Mouse (Mus musculus) CH12.LX (cell line): ENCODE data around the gene Ceacam15. TPM values are rescaled to one million over a fixed set of nuclear protein-coding genes. Genes with fewer than 3 reads are reported as not detected.
A peak's percentile ranks its signal among the peaks of the same experiment; 100 is the strongest.

Source experiments
- DNase-seq: peaks from one replicate; pipeline ENCODE4 v3.0.0-alpha.2; 2013; ENCODE audit errors: extremely low read depth
- H3K27ac ChIP-seq: 2 replicates; pipeline ENCODE4 v1.5.1; 2012; ENCODE audit warnings: low read depth, mild to moderate bottlenecking, control low read depth, moderate library complexity; ENCODE audit not compliant: insufficient read depth
- H3K27me3 ChIP-seq: replicated peaks from 2 replicates; pipeline ENCODE3; 2012; ENCODE audit warnings: inconsistent platforms
- H3K36me3 ChIP-seq, 2 experiments: replicated peaks in 1 of 2; 2 replicates each; pipeline versions ENCODE3 to v1.6.1; 2012; ENCODE audit warnings: inconsistent platforms in 1 of 2, low read length in 1 of 2, mild to moderate bottlenecking in 1 of 2, mixed read lengths in 1 of 2, moderate library complexity in 1 of 2; ENCODE audit not compliant: control insufficient read depth in 1 of 2, insufficient read depth in 1 of 2
- H3K4me1 ChIP-seq, 2 experiments: 2 replicates each; pipeline ENCODE4 v1.6.1; 2012; ENCODE audit warnings: inconsistent platforms in 1 of 2, moderate library complexity in 1 of 2; ENCODE audit not compliant: insufficient read depth in 2 of 2, control insufficient read depth in 1 of 2
- H3K4me2 ChIP-seq: 2 replicates; pipeline ENCODE4 v1.6.1; 2012; ENCODE audit warnings: low read depth, mild to moderate bottlenecking, control low read depth; ENCODE audit not compliant: poor library complexity, insufficient read depth, severe bottlenecking
- H3K4me3 ChIP-seq, 3 experiments: fragments of 150-350 bp in 1 of 3; sonication (generic) in 1 of 3; replicated peaks in 1 of 3; 2 replicates each; pipeline versions ENCODE3 to v1.5.1; 2011 to 2012; ENCODE audit warnings: low read depth in 2 of 3, low read length in 2 of 3, mild to moderate bottlenecking in 2 of 3, moderate library complexity in 2 of 3, control low read depth in 1 of 3, improper control_type of control experiment in 1 of 3, inconsistent platforms in 1 of 3, mixed read lengths in 1 of 3; ENCODE audit not compliant: poor library complexity in 1 of 3
- H3K79me2 ChIP-seq: replicated peaks from 2 replicates; pipeline ENCODE4 v1.6.1; 2012; ENCODE audit warnings: mild to moderate bottlenecking, moderate library complexity; ENCODE audit not compliant: control insufficient read depth, poor library complexity, insufficient read depth, severe bottlenecking; ENCODE audit errors: extremely low read depth
- H3K9ac ChIP-seq: 2 replicates; pipeline ENCODE4 v1.6.1; 2012; ENCODE audit warnings: low read depth, mild to moderate bottlenecking, control low read depth, moderate library complexity; ENCODE audit not compliant: insufficient read depth
- H3K9me3 ChIP-seq: replicated peaks from 2 replicates; pipeline ENCODE3; 2012; ENCODE audit warnings: low read length, inconsistent platforms, mixed read lengths
- CHD1 ChIP-seq: IDR thresholded peaks from 2 replicates; pipeline ENCODE4 v1.6.1; 2012; ENCODE audit warnings: low read depth, low read length, improper control_type of control experiment, inconsistent platforms
- CHD2 ChIP-seq: IDR thresholded peaks from 2 replicates; pipeline ENCODE4 v1.6.1; 2011; ENCODE audit warnings: low read length, improper control_type of control experiment
- CTCF ChIP-seq, 2 experiments: IDR thresholded peaks in 1 of 2; conservative IDR thresholded peaks in 1 of 2; 2 replicates each; pipeline ENCODE4 v1.5.1; 2011 to 2012; ENCODE audit warnings: low read depth in 2 of 2, low read length in 2 of 2, improper control_type of control experiment in 1 of 2, inconsistent platforms in 1 of 2, mild to moderate bottlenecking in 1 of 2, moderate library complexity in 1 of 2
- ELF1 ChIP-seq: IDR thresholded peaks from 2 replicates; pipeline ENCODE4 v1.6.1; 2014; ENCODE audit warnings: low read depth, mild to moderate bottlenecking, inconsistent platforms, low read length, improper control_type of control experiment
- EP300 ChIP-seq: IDR thresholded peaks from 2 replicates; pipeline ENCODE4 v1.6.1; 2011; ENCODE audit warnings: low read length, improper control_type of control experiment
- ETS1 ChIP-seq: conservative IDR thresholded peaks from 2 replicates; pipeline ENCODE4 v1.6.1; 2012; ENCODE audit warnings: low read depth, mild to moderate bottlenecking, inconsistent platforms, low read length, improper control_type of control experiment, moderate library complexity
- GABPA ChIP-seq: IDR thresholded peaks from 2 replicates; pipeline ENCODE4 v1.6.1; 2012; ENCODE audit warnings: low read depth, low read length, improper control_type of control experiment, inconsistent platforms; ENCODE audit not compliant: insufficient replicate concordance
- HCFC1 ChIP-seq: IDR thresholded peaks from 2 replicates; pipeline ENCODE4 v1.6.1; 2012; ENCODE audit warnings: low read depth, mild to moderate bottlenecking, inconsistent platforms, low read length, improper control_type of control experiment
- JUN ChIP-seq: IDR thresholded peaks from 2 replicates; pipeline ENCODE4 v1.6.1; 2011; ENCODE audit warnings: low read depth, mild to moderate bottlenecking, low read length, improper control_type of control experiment, moderate library complexity; ENCODE audit not compliant: insufficient read depth
- JUND ChIP-seq: conservative IDR thresholded peaks from 2 replicates; pipeline ENCODE4 v1.6.1; 2011; ENCODE audit warnings: low read depth, low read length, improper control_type of control experiment
- MAX ChIP-seq: IDR thresholded peaks from 2 replicates; pipeline ENCODE4 v1.6.1; 2011; ENCODE audit warnings: low read length, improper control_type of control experiment
- MAZ ChIP-seq: IDR thresholded peaks from 2 replicates; pipeline ENCODE4 v1.6.1; 2012; ENCODE audit warnings: low read depth, mild to moderate bottlenecking, inconsistent platforms, low read length, improper control_type of control experiment, moderate library complexity
- MXI1 ChIP-seq: IDR thresholded peaks from 2 replicates; pipeline ENCODE4 v1.6.1; 2011; ENCODE audit warnings: mild to moderate bottlenecking, low read depth, low read length, improper control_type of control experiment
- NELFE ChIP-seq: IDR thresholded peaks from 2 replicates; pipeline ENCODE4 v1.6.1; 2011; ENCODE audit warnings: low read depth, low read length, improper control_type of control experiment
- NRF1 ChIP-seq: IDR thresholded peaks from 2 replicates; pipeline ENCODE4 v1.6.1; 2014; ENCODE audit warnings: low read depth, mild to moderate bottlenecking, inconsistent platforms, low read length, improper control_type of control experiment, moderate library complexity
- SMC3 ChIP-seq: IDR thresholded peaks from 2 replicates; pipeline ENCODE4 v1.6.1; 2011; ENCODE audit warnings: low read depth, low read length, improper control_type of control experiment
- TBP ChIP-seq: conservative IDR thresholded peaks from 2 replicates; pipeline ENCODE4 v1.6.1; 2011; ENCODE audit warnings: low read depth, low read length, improper control_type of control experiment
- TCF12 ChIP-seq: IDR thresholded peaks from 2 replicates; pipeline ENCODE4 v1.6.1; 2014; ENCODE audit warnings: low read depth, mild to moderate bottlenecking, inconsistent platforms, low read length, improper control_type of control experiment
- ZC3H11A ChIP-seq: IDR thresholded peaks from 2 replicates; pipeline ENCODE4 v1.6.1; 2012; ENCODE audit warnings: low read depth, mild to moderate bottlenecking, inconsistent platforms, low read length, improper control_type of control experiment
- dilution Hi-C: fragments of 300-500 bp; cut with MboI; formaldehyde crosslinking; loops from 2 replicates; pipeline ENCODE4 v1.14.3; 2020; ENCODE audit warnings: low sequenced_read_pairs; ENCODE audit not compliant: extremely low pct_unique_long_range_greater_than_20kb, extremely low pct_ligation_motif_present
- in situ Hi-C: fragments of 300-500 bp; cut with MboI; formaldehyde crosslinking; loops from 3 replicates; pipeline ENCODE4 v1.14.3; 2019; ENCODE audit warnings: low sequenced_read_pairs, low pct_ligation_motif_present, low pct_unique_long_range_greater_than_20kb, mixed read lengths
- polyA plus RNA-seq: library from polyadenylated mRNA; unstranded; fragments of >175 nt; gene quantifications from 2 replicates; pipeline ENCODE4 v1.2.1, GENCODE M21; 2012; ENCODE audit warnings: low read depth; ENCODE audit not compliant: insufficient read length
- total RNA-seq, 2 experiments: library from RNA; depleted of rRNA; stranded (reverse); fragments of 300-350 nt in 1 of 2; fragments of >200 nt in 1 of 2; gene quantifications; 2 replicates each; pipeline ENCODE4 v1.2.3; 2012 to 2014

Ceacam15 gene
- total and polyA plus RNA-seq, 3 experiments = not detected

- H3K27me3 ChIP-seq = peaks cover 10% of the 10 kb centered on the region
- peaks cover 3% of the 10 kb centered on the region for H3K9me3 ChIP-seq
- H3K4me2 ChIP-seq = no peak overlapping the region
- H3K36me3 ChIP-seq = no peaks in the 10 kb centered on the region
- H3K4me1 ChIP-seq = peaks cover 0 to 12% of the 10 kb centered on the region in 2 experiments; a peak in 2 of 4 replicates
- H3K27ac ChIP-seq = no peak overlapping the region
- TF ChIP-seq SMC3 (peak; percentile 17), TCF12 (no peak), GABPA (no peak), NELFE (no peak), CTCF (conservative IDR thresholded peaks at IDR 0.05 in 1 of 2, IDR thresholded peaks at IDR 0.05 in 1 of 2; ENCODE audit: low read depth in 2 of 2, low read length in 2 of 2) (peak; percentile 30 to 44; a peak in 3 of 4 replicates)
- H3K79me2 ChIP-seq = no peaks in the 10 kb centered on the region
- H3K4me3 ChIP-seq = no peak overlapping the region
- DNase-seq = no peak
- dilution Hi-C loops = no loop called here
- H3K9ac ChIP-seq = no peak overlapping the region
- in situ Hi-C loops = no loop called here
These were observed 37.3 kb upstream of the Ceacam15 start for GRCm38 (mm10) chr7:16712633-16713415.

- dilution Hi-C loops = no loop called here
- Histone ChIP-seq H3K79me2 (no peaks in the 10 kb centered on the region), H3K9ac (no peak overlapping the region), H3K4me3 (no peak overlapping the region), H3K27me3 (peaks cover 13% of the 10 kb centered on the region)
- TF ChIP-seq CHD1 = no peak
- peak; percentile 39 for TF ChIP-seq SMC3
- peak in 1 of 2 experiments; percentile 49; a peak in 2 of 4 replicates for TF ChIP-seq CTCF (conservative IDR thresholded peaks at IDR 0.05 in 1 of 2, IDR thresholded peaks at IDR 0.05 in 1 of 2; ENCODE audit: low read depth in 2 of 2, low read length in 2 of 2)
- TF ChIP-seq, all 38 proteins: peak for 2
- H3K36me3 ChIP-seq = no peaks in the 10 kb centered on the region
- peaks cover 3% of the 10 kb centered on the region for H3K9me3 ChIP-seq
- H3K4me1 ChIP-seq = no peaks in the 10 kb centered on the region
- in situ Hi-C loops = no loop called here
- H3K27ac ChIP-seq = no peak overlapping the region
- DNase-seq = peak; percentile 29
- no peak overlapping the region for H3K4me2 ChIP-seq
These were observed 35.1 kb upstream of the Ceacam15 start for GRCm38 (mm10) chr7:16710604-16711003.

- H3K4me1 ChIP-seq = no peaks in the 10 kb centered on the region
- no peaks in the 10 kb centered on the region for H3K9me3 ChIP-seq
- TF ChIP-seq SMC3 (no peak), JUND (no peak), HCFC1 (no peak), ETS1 (no peak), JUN (no peak), ELF1 (no peak), GABPA (no peak), TBP (no peak), NELFE (no peak), NRF1 (no peak), MXI1 (no peak), MAZ (no peak), EP300 (no peak), CHD2 (no peak), ZC3H11A (no peak), MAX (no peak)
- H3K27ac ChIP-seq = no peak overlapping the region
- H3K36me3 ChIP-seq = no peaks in the 10 kb centered on the region
- H3K27me3 ChIP-seq = peaks cover 13% of the 10 kb centered on the region
- dilution Hi-C loops = no loop called here
- no peak overlapping the region for H3K4me2 ChIP-seq
- no peak overlapping the region for H3K9ac ChIP-seq
- no peaks in the 10 kb centered on the region for H3K79me2 ChIP-seq
- in situ Hi-C loops = no loop called here
- DNase-seq = no peak
- H3K4me3 ChIP-seq = no peak overlapping the region
These were observed 32.7 kb upstream of the Ceacam15 start for GRCm38 (mm10) chr7:16708244-16708643.
